In genomic region chr11:67965905-67966878, GRCm38 (mm10) we compare ENCODE assay signal across 8 mouse cellular contexts. TPM values are rescaled to one million over a fixed set of nuclear protein-coding genes. Genes with fewer than 3 reads are reported as not detected.
DNase-seq lines count a peak whose midpoint lies in the region; ATAC-seq lines count a peak whose summit lies in the region.

Gene Stx8 (plus strand): TSS chr11:67966193.

- peak; percentile 77 for DNase-seq in adipocyte (ENCODE audit: low spot score)
- DNase-seq in embryo, embryonic 10 days (ENCODE audit: low spot score): peak; percentile 95
- DNase-seq in gastrocnemius, postnatal 14 days: peak; percentile 96
- DNase-seq in intestine, embryonic 14.5 days (ENCODE audit: low spot score): peak; percentile 99
- peak; percentile 81 to 95 for DNase-seq in left cerebral cortex, postnatal 14 days (ENCODE audit: low spot score in 2 of 2)
- peak; percentile 88 for DNase-seq in mesoderm, embryonic 11.5 days (ENCODE audit: low read depth, low spot score)
- DNase-seq in right cerebral cortex, postnatal 36 days (ENCODE audit: low spot score in 2 of 2): peak; percentile 76 to 87
- DNase-seq in yolk sac, embryonic 10.5 days (ENCODE audit: low spot score): peak; percentile 88

- no peaks in the 10 kb centered on the region for H3K9me3 ChIP-seq in intestine, embryonic 14.5 days (ENCODE audit: control insufficient read depth, low read length)

- H3K4me1 ChIP-seq in intestine, embryonic 14.5 days (replicated peaks; ENCODE audit: control insufficient read depth, insufficient read depth, low read length): peaks cover 6% of the 10 kb centered on the region; the same call in 1 of the 2 replicates

- WGBS in intestine, embryonic 14.5 days: under 1% methylated on average over 28 of the region's 28 CpGs

- peak within 1 kb of the TSS; percentile 63 for H3K4me2 ChIP-seq in intestine, embryonic 14.5 days (ENCODE audit: low read length)

- H3K4me3 ChIP-seq in intestine, embryonic 14.5 days (ENCODE audit: low read depth, low read length): peak within 1 kb of the TSS; percentile 74

- no peaks in the 10 kb centered on the region for H3K36me3 ChIP-seq in intestine, embryonic 14.5 days (ENCODE audit: control insufficient read depth, insufficient read depth, low read length)

- ATAC-seq in intestine, embryonic 14.5 days (replicated peaks; ENCODE audit: low FRiP score, low TSS enrichment, low read depth): peak; percentile 76

- intact Hi-C loops in gastrocnemius, postnatal 14 days (cut with DNase I; ENCODE audit: low total_unique reads): no loop called here
- intact Hi-C loops in left cerebral cortex, postnatal 14 days (cut with DNase I): no loop called here

- peak within 1 kb of the TSS; percentile 65 for H3K9ac ChIP-seq in intestine, embryonic 14.5 days (ENCODE audit: low read length)

- H3K27me3 ChIP-seq in intestine, embryonic 14.5 days (replicated peaks; ENCODE audit: control insufficient read depth, insufficient read depth, low read length): no peaks in the 10 kb centered on the region

- no peak within 1 kb of the TSS for H3K27ac ChIP-seq in intestine, embryonic 14.5 days (ENCODE audit: low read depth)

RNA-seq across cellular contexts. Expression of gene Stx8, which starts in this region (rescaled TPM):
- total RNA-seq in gastrocnemius, postnatal 14 days (2021): 10 to 100 TPM; 22.6 to 27.3 TPM
- polyA plus RNA-seq in intestine, embryonic 14.5 days (2014; fragmentation: Nextera tagmentation; extraction: Ambion mirVana): 51.3 and 54.5 TPM in 2 replicates
- 10 to 100 TPM; 31.7 to 36.2 TPM for total RNA-seq in left cerebral cortex, postnatal 14 days (2021)
